Mouse (Mus musculus) limb, embryonic 15.5 days (tissue): ENCODE results near the gene Xrcc5. TPM values are rescaled to one million over a fixed set of nuclear protein-coding genes. Genes with fewer than 3 reads are reported as not detected.

Experiments
- ATAC-seq: fragments of 200-750 bp; cut with Nextera tagmentation; 2 replicates; pipeline ENCODE4 v1.8.0; 2017; ENCODE audit warnings: low read depth, moderate TSS enrichment; ENCODE audit not compliant: insufficient number of reproducible peaks, low FRiP score, low TSS enrichment
- H3K27ac ChIP-seq: fragments of 300-500 bp; sonication (generic); 2 replicates; pipeline ENCODE4 v1.5.1; 2015; ENCODE audit warnings: moderate library complexity, mild to moderate bottlenecking, inconsistent platforms
- H3K27me3 ChIP-seq: fragments of 300-500 bp; sonication (generic); 2 replicates; pipeline ENCODE4 v1.6.1; 2015; ENCODE audit warnings: inconsistent platforms
- H3K36me3 ChIP-seq: fragments of 300-500 bp; sonication (generic); 2 replicates; pipeline ENCODE4 v1.6.1; 2015; ENCODE audit warnings: inconsistent platforms
- H3K4me1 ChIP-seq: fragments of 300-500 bp; sonication (generic); 2 replicates; pipeline ENCODE4 v1.6.1; 2015; ENCODE audit warnings: inconsistent platforms
- H3K4me2 ChIP-seq: fragments of 300-500 bp; sonication (generic); 2 replicates; pipeline ENCODE4 v1.6.1; 2015; ENCODE audit warnings: mild to moderate bottlenecking, inconsistent platforms
- H3K4me3 ChIP-seq: fragments of 300-500 bp; sonication (generic); 2 replicates; pipeline ENCODE4 v1.5.1; 2015; ENCODE audit warnings: mild to moderate bottlenecking, inconsistent platforms
- H3K9ac ChIP-seq: fragments of 300-500 bp; sonication (generic); 2 replicates; pipeline ENCODE4 v1.6.1; 2015; ENCODE audit warnings: inconsistent platforms
- H3K9me3 ChIP-seq: fragments of 300-500 bp; sonication (generic); 2 replicates; pipeline ENCODE4 v1.6.1; 2016; ENCODE audit warnings: inconsistent platforms
- WGBS: fragments of 180-500 bp; shearing (Covaris S2); methylation state at CpG from one replicate; pipeline ENCODE4 v1.1.7; 2015; 5-methylcytosine and 5-hydroxymethylcytosine counted together
- polyA plus RNA-seq: library from polyadenylated mRNA; unstranded; fragments of >200 nt; fragmentation: Nextera tagmentation; extraction: Ambion mirVana; gene quantifications from 2 replicates; pipeline ENCODE4 v1.2.1, GENCODE M21; 2015

Gene Xrcc5
- polyA plus RNA-seq, 1 experiment from 2014 or later, result 35.9 TPM

GRCm38 (mm10) chr1:72401331-72402069 is 94.3 kb downstream of the Xrcc5 start:
- WGBS, result 37% methylated on average over 8 of the region's 8 CpGs
- Histone ChIP-seq H3K9me3 (no peaks in the 10 kb centered on the region), H3K27ac (no peak overlapping the region), H3K4me2 (no peak overlapping the region), H3K9ac (no peak overlapping the region), H3K4me1 (peaks cover 9% of the 10 kb centered on the region; the same call in 1 of the 2 replicates), H3K36me3 (peaks cover 7% of the 10 kb centered on the region; the same call in 1 of the 2 replicates), H3K4me3 (no peak overlapping the region), H3K27me3 (no peaks in the 10 kb centered on the region)
- no peak for ATAC-seq

GRCm38 (mm10) chr1:72406505-72407079 is 99.4 kb downstream of the Xrcc5 start:
- H3K4me3 ChIP-seq, result no peak overlapping the region
- no peaks in the 10 kb centered on the region for H3K27me3 ChIP-seq
- no peak overlapping the region for H3K27ac ChIP-seq
- H3K9me3 ChIP-seq, result no peaks in the 10 kb centered on the region
- ATAC-seq, result no peak
- no peak overlapping the region for H3K9ac ChIP-seq
- 72% methylated on average over 14 of the region's 14 CpGs for WGBS
- H3K36me3 ChIP-seq, result no peaks in the 10 kb centered on the region
- peaks cover under 1% of the 10 kb centered on the region; the same call in 1 of the 2 replicates for H3K4me1 ChIP-seq
- no peak overlapping the region for H3K4me2 ChIP-seq

DNA sequence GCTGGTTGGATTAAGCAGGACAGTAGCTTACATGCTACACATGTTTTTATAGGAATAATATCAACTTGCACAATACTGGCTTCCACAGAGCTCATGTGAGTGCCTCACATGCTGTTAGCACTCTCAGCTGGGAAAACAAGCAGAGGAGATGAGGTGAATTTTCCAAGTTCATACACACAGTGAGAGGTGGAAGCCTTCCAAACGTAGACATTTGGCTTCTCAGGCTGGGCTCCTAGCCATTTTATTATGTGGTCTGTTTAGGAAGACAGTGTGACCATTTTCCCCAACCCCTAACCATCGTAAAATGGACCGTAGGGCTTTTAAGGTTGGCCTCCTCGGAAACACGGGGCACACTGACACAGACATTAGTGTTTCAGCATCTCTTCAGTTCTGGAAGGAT is 102.7 kb downstream of the Xrcc5 start:
- H3K4me3 ChIP-seq, result no peak overlapping the region
- no peaks in the 10 kb centered on the region for H3K4me1 ChIP-seq
- no peak overlapping the region for H3K27ac ChIP-seq
- no peak overlapping the region for H3K9ac ChIP-seq
- H3K4me2 ChIP-seq, result no peak overlapping the region
- WGBS, result 41% methylated on average over 5 of the region's 5 CpGs
- H3K27me3 ChIP-seq, result no peaks in the 10 kb centered on the region
- no peaks in the 10 kb centered on the region for H3K9me3 ChIP-seq
- H3K36me3 ChIP-seq, result no peaks in the 10 kb centered on the region
- 0 out of 2 replicates have a peak, but pooled peaks have one; percentile 40 for ATAC-seq

GRCm38 (mm10) chr1:72411108-72411507 is 103.9 kb downstream of the Xrcc5 start:
- H3K36me3 ChIP-seq, result no peaks in the 10 kb centered on the region
- H3K4me3 ChIP-seq, result no peak overlapping the region
- 91% methylated on average over 8 of the region's 8 CpGs for WGBS
- no peaks in the 10 kb centered on the region for H3K27me3 ChIP-seq
- H3K9ac ChIP-seq, result no peak overlapping the region
- no peak overlapping the region for H3K4me2 ChIP-seq
- H3K4me1 ChIP-seq, result no peaks in the 10 kb centered on the region
- no peak for ATAC-seq
- no peak overlapping the region for H3K27ac ChIP-seq
- no peaks in the 10 kb centered on the region for H3K9me3 ChIP-seq

GRCm38 (mm10) chr1:72413205-72413604 is 106.0 kb downstream of the Xrcc5 start:
- 87% methylated on average over 8 of the region's 8 CpGs for WGBS
- Histone ChIP-seq H3K4me3 (no peak overlapping the region), H3K27me3 (no peaks in the 10 kb centered on the region), H3K27ac (no peak overlapping the region), H3K4me1 (no peaks in the 10 kb centered on the region), H3K9ac (no peak overlapping the region), H3K9me3 (no peaks in the 10 kb centered on the region), H3K4me2 (no peak overlapping the region), H3K36me3 (no peaks in the 10 kb centered on the region)
- no peak for ATAC-seq

DNA sequence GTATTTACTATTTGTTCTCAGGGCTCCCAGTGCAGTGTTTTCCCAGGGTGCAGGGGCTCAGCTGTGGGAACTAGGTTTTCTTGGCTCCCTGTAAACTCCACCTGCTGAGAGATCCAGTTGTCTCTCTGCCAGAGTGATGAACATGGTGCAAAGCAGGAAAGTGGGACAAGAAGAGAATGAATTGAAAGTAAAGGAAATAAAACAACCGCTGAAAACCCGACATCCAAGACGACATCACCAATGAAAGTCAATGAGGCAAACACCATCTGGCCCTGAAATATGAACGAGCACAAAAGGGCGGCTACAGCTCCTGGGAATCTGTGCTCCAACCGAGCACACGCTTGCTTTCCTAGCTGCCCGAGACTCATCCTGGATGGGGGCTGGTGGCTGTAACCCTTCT is 106.9 kb downstream of the Xrcc5 start:
- Histone ChIP-seq H3K36me3 (no peaks in the 10 kb centered on the region), H3K27me3 (no peaks in the 10 kb centered on the region), H3K9me3 (no peaks in the 10 kb centered on the region), H3K9ac (no peak overlapping the region), H3K4me3 (no peak overlapping the region), H3K4me1 (no peaks in the 10 kb centered on the region), H3K27ac (no peak overlapping the region), H3K4me2 (no peak overlapping the region)
- ATAC-seq, result no peak
- WGBS, result 71% methylated on average over 8 of the region's 8 CpGs

DNA sequence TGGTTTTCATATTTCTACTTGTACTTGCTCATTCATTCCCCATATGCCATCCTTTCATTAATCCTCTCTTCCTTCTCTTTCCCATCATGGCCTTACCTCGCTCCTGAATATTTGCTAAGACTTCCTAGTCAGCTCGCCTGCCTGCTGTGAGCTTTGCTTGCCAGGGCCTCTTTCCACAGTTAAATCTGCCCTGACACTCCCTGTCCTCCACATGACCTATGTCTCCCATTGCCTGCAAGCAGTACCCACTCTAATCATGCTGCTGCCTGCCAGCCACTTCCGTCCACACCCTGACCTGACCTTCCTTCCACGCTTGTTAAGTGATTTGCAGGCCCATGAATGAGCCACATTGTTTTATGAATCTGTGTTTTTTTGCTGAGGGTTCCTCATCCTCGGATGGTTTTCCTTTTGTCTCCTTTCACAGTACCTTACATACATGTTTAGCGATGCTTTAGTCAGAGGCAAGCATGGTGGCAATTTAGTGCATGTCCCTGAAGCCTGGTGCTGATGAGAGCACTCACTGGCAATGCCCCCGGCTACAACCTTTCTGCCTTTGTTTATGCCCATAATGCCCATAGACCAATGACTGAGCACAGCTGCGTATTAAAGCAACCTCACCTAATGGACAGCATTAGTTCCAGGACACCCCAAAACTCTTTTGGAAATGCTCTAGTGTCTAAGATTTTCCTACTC is 107.5 kb downstream of the Xrcc5 start:
- no peak for ATAC-seq
- 61% methylated on average over 8 of the region's 8 CpGs for WGBS

GRCm38 (mm10) chr1:72418744-72419655 is 111.8 kb downstream of the Xrcc5 start:
- no peak overlapping the region for H3K27ac ChIP-seq
- no peak for ATAC-seq
- 70% methylated on average over 8 of the region's 8 CpGs for WGBS

More for the DNA sequence above, 107.5 kb downstream of the Xrcc5 start:
- H3K27ac ChIP-seq, result no peak overlapping the region
- no peaks in the 10 kb centered on the region for H3K9me3 ChIP-seq
- H3K4me1 ChIP-seq, result no peaks in the 10 kb centered on the region
- H3K4me3 ChIP-seq, result no peak overlapping the region
- H3K9ac ChIP-seq, result no peak overlapping the region
- H3K4me2 ChIP-seq, result no peak overlapping the region
- no peaks in the 10 kb centered on the region for H3K36me3 ChIP-seq
- no peaks in the 10 kb centered on the region for H3K27me3 ChIP-seq

DNA sequence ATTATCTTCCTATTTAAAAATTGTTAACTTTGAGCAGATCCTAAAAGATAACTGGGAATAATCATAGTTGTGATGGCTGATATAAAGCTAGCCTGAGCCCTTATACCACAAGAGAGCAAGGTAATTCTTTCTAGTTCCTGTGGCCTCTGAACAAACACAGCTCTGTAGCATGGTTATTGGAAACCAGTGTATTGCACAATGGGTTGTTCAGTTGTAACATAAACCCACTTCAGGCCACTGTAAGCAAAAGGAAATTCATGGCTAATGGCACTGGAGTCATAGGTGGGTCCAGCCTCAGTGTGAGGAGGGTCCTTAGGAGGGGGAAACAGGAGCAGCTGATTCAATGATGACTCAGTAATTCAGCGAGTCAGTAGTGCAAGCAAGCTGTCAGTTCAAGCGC is 113.0 kb downstream of the Xrcc5 start:
- H3K27ac ChIP-seq, result no peak overlapping the region
- no peaks in the 10 kb centered on the region for H3K9me3 ChIP-seq
- no peak for ATAC-seq
- H3K4me1 ChIP-seq, result no peaks in the 10 kb centered on the region
- H3K27me3 ChIP-seq, result no peaks in the 10 kb centered on the region
- 75% methylated on average over 2 of the region's 2 CpGs for WGBS
- H3K4me2 ChIP-seq, result no peak overlapping the region
- no peak overlapping the region for H3K4me3 ChIP-seq
- H3K36me3 ChIP-seq, result no peaks in the 10 kb centered on the region
- no peak overlapping the region for H3K9ac ChIP-seq

More at GRCm38 (mm10) chr1:72418744-72419655, 111.8 kb downstream of the Xrcc5 start:
- H3K27me3 ChIP-seq, result no peaks in the 10 kb centered on the region
- no peak overlapping the region for H3K4me3 ChIP-seq
- H3K9me3 ChIP-seq, result no peaks in the 10 kb centered on the region
- no peaks in the 10 kb centered on the region for H3K4me1 ChIP-seq
- H3K36me3 ChIP-seq, result no peaks in the 10 kb centered on the region
- no peak overlapping the region for H3K9ac ChIP-seq
- no peak overlapping the region for H3K4me2 ChIP-seq

DNA sequence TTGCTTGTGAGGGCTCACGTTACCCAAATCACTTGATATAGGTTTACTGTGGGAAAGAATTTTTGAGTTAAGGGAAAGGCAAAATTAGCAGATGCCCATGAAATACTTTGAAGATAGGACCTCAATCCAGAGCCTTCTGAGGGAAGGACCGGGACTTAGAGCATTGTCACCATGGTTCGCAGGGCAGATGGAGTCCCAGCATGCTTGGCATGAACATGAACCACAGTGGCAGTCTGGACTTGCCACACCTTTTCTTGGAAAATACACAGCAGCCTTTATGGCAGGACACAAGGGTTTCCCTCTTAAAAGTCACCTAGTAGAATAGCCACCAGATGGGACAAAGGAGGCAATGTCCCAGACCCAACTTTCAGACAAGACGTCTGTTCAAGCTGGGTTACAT is 114.9 kb downstream of the Xrcc5 start:
- H3K36me3 ChIP-seq, result no peaks in the 10 kb centered on the region
- H3K27ac ChIP-seq, result no peak overlapping the region
- no peak for ATAC-seq
- no peaks in the 10 kb centered on the region for H3K27me3 ChIP-seq
- H3K9ac ChIP-seq, result no peak overlapping the region
- no peaks in the 10 kb centered on the region for H3K9me3 ChIP-seq
- 82% methylated on average over 4 of the region's 4 CpGs for WGBS
- H3K4me2 ChIP-seq, result no peak overlapping the region
- no peak overlapping the region for H3K4me3 ChIP-seq
- H3K4me1 ChIP-seq, result no peaks in the 10 kb centered on the region

DNA sequence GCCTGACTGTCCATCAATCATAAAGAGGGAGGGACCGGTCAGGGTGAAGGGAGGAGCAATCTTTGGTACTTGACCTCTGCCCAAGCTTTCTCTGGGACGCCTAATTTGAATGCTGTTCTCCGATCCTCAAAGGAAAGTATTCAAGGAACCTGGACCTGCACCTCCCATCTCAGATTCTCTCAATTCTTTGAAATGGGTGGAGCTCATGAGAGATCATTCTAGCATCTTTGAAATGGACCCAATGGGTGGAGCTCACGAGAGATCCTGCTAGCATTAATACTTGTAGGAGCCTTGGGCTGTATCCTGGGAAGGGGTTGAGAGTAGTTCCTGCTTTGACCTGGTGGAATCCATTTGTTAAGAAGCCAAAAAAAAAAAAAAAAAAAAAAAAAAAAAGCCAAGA is 119.2 kb downstream of the Xrcc5 start:
- Histone ChIP-seq H3K4me1 (no peaks in the 10 kb centered on the region), H3K9ac (no peak overlapping the region), H3K9me3 (no peaks in the 10 kb centered on the region), H3K27ac (no peak overlapping the region), H3K4me3 (no peak overlapping the region), H3K4me2 (no peak overlapping the region), H3K36me3 (no peaks in the 10 kb centered on the region), H3K27me3 (no peaks in the 10 kb centered on the region)
- ATAC-seq, result no peak
- 86% methylated on average over 4 of the region's 4 CpGs for WGBS
